Mouse (Mus musculus) embryonic fibroblast, embryonic 13.5 days (primary cell): ENCODE measurements around the gene Rab3il1. TPM values are rescaled to one million over a fixed set of nuclear protein-coding genes. Genes with fewer than 3 reads are reported as not detected.

Experiments used
- H3K27ac ChIP-seq: 2 replicates; pipeline ENCODE4 v1.5.1; 2012; ENCODE audit warnings: low read length, control low read depth, inconsistent platforms; ENCODE audit not compliant: insufficient read depth
- H3K4me1 ChIP-seq: 2 replicates; pipeline ENCODE4 v1.6.1; 2011; ENCODE audit warnings: low read length; ENCODE audit not compliant: control insufficient read depth, insufficient read depth
- H3K4me3 ChIP-seq: 2 replicates; pipeline ENCODE4 v1.5.1; 2011; ENCODE audit warnings: mild to moderate bottlenecking, control low read depth, low read length; ENCODE audit not compliant: insufficient read depth
- CTCF ChIP-seq: IDR thresholded peaks from 2 replicates; pipeline ENCODE4 v1.5.1; 2011; ENCODE audit warnings: mild to moderate bottlenecking, control low read depth, low read length, moderate library complexity, borderline replicate concordance; ENCODE audit not compliant: insufficient read depth
- POLR2A ChIP-seq: IDR thresholded peaks from 2 replicates; pipeline ENCODE4 v1.6.1; 2011; ENCODE audit warnings: low read depth, mild to moderate bottlenecking, control low read depth, low read length, moderate library complexity
- polyA plus RNA-seq: library from polyadenylated mRNA; stranded (reverse); fragments of >200 nt; gene quantifications from 2 replicates; pipeline ENCODE4 v1.2.4, GENCODE M21; 2011; ENCODE audit warnings: low read depth; ENCODE audit not compliant: missing spikeins, insufficient read length

Rab3il1 gene
- polyA plus RNA-seq, 1 experiment: 18.2 TPM

DNA sequence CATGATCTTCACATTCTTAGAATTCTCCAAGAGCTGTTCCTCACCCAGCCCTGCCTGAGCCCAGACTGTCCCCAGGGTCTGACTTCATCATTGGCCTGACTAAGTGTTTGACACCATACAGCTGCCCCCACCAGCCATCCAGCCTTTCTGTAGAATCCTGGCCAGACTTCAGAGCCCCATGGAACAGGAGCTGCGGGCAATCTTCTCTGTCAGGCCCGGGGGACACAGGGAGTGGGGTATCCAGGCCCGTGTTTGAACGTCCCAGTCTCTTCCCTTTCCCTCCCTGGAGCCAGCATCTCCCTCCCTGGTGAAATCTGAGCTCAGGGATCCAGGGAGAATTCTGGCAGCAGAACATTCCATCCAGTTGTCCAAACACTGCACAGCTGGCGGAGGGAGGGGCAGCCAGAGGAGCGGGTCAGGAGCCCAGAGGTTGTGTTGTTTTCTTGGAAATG is 11.4 kb downstream of the Rab3il1 start:
- Histone ChIP-seq H3K27ac (peak overlapping the region; percentile 96), H3K4me1 (peaks cover 10% of the 10 kb centered on the region), H3K4me3 (no peak overlapping the region)
- TF ChIP-seq POLR2A: no peak
- no peak for TF ChIP-seq CTCF

DNA sequence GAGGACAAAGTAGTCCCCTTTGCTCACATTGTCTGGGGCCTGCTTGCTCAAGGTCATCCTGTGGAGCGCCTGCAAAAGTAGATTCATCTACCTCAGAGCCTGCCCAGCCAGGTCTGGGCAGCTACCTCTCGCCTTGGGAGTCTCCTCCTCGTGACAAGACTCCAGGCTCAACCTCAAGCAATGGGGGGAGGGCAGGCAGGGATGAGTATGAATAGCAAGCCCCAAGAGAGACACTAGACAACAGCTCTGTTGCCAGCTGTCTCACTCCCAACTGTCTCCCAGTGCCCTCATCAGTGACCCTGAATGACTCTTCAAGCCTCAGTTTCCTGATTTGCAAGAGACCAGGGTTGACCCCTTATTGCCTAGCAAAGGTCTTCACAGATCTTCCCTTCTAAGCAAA is 11.9 kb downstream of the Rab3il1 start:
- H3K4me1 ChIP-seq: peaks cover 10% of the 10 kb centered on the region
- H3K27ac ChIP-seq: peak overlapping the region; percentile 96
- TF ChIP-seq CTCF (no peak), POLR2A (0 out of 2 replicates have a peak, but pooled peaks have one; percentile 7)
- H3K4me3 ChIP-seq: no peak overlapping the region

DNA sequence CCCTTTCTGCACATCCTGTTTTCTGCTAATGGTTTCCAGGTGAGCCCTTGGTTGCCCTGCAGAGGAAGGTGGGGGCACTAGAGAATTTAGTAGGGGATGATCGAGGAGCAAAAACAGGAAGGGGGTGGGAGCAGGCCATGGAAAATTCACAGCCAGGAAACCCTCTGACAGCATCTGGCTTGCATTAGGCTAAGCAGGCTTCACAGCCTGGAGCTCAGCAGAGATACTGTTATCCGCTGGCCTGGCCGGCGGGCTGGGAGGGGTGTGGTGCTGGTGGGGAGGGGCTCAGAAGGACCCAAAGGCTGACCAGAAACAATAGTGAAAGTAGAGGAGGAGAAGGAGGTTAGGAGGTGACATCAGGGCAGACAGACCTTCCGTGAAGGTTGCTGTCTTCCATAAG is 12.4 kb downstream of the Rab3il1 start:
- H3K4me1 ChIP-seq: peaks cover 14% of the 10 kb centered on the region
- no peak overlapping the region for H3K4me3 ChIP-seq
- 0 out of 2 replicates have a peak, but pooled peaks have one; percentile 23 for TF ChIP-seq POLR2A
- no peak for TF ChIP-seq CTCF
- H3K27ac ChIP-seq: peak overlapping the region; percentile 96

DNA sequence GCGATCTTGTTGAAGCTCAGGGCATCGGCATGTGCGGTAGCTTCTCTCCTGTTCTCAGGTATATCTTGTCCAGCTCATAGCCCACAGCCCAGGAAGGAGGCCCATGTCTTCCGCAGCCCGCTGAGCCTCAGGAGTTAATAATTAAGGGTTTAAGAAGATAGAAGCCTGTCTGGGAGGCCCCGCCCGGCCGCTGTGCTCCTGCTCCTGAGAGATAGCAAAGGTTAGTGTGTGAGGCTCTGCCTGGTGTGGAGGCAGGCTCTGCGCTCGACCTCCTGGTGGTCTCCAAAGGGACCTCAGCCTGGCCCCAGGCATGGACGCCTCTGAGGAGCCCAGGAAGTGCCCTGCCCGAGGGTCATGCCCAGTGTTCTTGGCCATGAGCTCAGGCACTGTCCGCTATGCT is 13.4 kb downstream of the Rab3il1 start:
- no peak overlapping the region for H3K4me3 ChIP-seq
- peaks cover 15% of the 10 kb centered on the region for H3K4me1 ChIP-seq
- TF ChIP-seq CTCF (no peak), POLR2A (no peak)
- 0 out of 2 replicates have a peak overlapping the region, but pooled peaks have one; percentile 79 for H3K27ac ChIP-seq

DNA sequence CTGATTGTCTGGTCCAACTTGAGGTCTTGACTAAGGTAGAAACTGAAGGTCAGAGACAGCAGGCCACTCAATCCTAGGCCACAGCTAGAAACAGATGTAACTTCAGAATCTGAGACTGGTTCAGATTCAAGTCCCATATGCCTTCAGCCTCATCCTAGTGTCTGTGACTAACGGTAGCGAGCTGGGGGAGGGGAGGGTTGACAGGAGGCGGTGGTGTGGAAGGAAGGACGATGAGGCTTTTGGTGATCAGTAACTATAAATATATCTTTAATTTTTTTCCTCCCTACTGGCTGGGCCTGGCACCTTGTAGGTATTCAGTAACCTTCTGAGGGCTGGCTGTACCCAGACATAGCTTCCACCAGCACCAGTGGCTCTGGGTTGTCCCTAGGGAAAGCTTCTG is 14.0 kb downstream of the Rab3il1 start:
- TF ChIP-seq POLR2A: no peak
- no peak for TF ChIP-seq CTCF
- Histone ChIP-seq H3K4me3 (no peak overlapping the region), H3K27ac (no peak overlapping the region), H3K4me1 (peaks cover 15% of the 10 kb centered on the region)

DNA sequence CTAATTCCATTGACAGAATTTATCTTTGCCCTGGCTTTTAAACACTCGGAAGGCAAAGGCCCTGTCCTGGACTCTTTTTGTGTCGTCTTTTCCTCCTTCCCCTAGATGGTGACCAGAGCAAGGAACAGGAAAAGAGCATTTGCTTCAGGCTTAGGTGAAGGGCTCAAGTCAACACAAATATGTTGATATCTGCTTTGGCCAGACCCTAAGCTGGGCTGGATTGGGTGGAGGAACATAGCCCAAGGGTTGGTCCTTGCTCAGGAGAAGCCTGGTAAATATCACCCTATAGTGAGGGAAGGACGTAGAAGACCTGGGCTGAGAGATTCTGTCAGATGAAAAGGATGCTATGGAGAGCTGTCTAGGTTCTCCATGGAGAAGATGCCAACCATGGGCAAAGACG is 14.7 kb downstream of the Rab3il1 start:
- H3K4me1 ChIP-seq: peaks cover 15% of the 10 kb centered on the region
- no peak for TF ChIP-seq CTCF
- no peak for TF ChIP-seq POLR2A

DNA sequence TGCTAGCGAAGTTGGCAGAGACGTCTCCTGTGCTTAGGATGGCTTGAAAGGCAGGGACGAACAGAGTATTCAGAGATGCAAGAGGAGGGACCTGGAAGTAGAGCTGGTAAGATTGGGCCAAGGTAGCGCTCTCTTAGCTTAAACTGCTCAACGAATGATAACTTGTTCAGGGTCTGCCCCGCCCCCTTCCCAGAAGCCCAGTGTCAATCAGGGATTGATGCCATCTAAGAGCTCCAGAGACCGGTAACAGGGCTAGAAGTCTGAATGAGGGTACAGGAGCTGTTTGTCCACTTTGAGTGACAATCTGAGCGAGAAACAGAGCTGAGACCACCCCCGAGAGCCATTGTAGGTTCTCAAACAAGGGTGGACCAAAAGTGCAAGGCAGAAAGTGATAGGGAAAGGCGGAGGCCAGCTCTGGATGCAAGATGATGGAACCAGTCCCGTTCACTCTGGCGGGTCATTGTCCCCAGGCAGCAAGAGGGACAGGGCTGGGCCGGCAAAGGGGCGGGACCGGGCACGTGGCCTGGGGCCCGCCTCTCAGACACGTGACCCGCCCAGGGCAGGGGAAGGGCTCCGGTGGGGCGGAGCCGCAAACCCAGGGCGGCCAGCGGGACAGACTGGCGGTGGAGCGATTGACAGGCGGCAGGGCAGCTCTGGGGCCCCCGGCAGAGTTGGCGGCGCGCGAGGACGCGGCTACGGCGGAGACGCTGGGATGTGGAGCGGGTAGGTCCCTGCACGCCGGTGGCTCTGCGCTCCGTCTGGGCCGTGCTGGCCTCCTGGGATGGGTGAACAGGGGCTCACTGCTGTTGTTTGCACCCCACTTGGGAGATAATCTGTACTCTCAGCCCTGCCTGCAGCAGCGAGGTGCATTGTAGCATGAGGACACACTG is 16.4 kb downstream of the Rab3il1 start:
- H3K4me3 ChIP-seq: peak overlapping the region; percentile 47
- peaks cover 12% of the 10 kb centered on the region for H3K4me1 ChIP-seq
- TF ChIP-seq POLR2A: peak; percentile 69
- no peak for TF ChIP-seq CTCF
- no peak overlapping the region for H3K27ac ChIP-seq

More for the DNA sequence above, 14.7 kb downstream of the Rab3il1 start:
- H3K27ac ChIP-seq: no peak overlapping the region
- H3K4me3 ChIP-seq: no peak overlapping the region

DNA sequence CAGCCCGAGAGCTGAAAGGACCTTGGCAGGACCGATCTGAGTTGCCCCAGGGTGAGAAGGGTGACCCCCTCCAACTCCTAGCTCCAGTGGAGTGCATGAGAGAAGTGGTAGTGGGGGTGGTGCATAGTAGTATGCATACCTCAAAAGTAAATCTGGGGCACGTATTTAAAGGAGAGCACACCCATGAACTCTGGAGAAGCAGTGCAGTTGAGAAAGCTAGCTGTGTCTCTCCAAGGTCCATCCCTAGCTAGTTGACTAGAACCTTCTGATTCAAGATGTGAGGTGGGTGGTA is 17.0 kb downstream of the Rab3il1 start:
- no peak overlapping the region for H3K27ac ChIP-seq
- TF ChIP-seq CTCF (no peak), POLR2A (no peak)
- H3K4me1 ChIP-seq: peaks cover 8% of the 10 kb centered on the region
- H3K4me3 ChIP-seq: peak overlapping the region; percentile 47

- TF ChIP-seq POLR2A (no peak), CTCF (no peak)
- Histone ChIP-seq H3K4me1 (peaks cover 5% of the 10 kb centered on the region; the same call in 1 of the 2 replicates), H3K27ac (no peak overlapping the region), H3K4me3 (peak overlapping the region; percentile 47)
Measured at GRCm38 (mm10) chr19:10019214-10019760, 17.8 kb downstream of the Rab3il1 start.

DNA sequence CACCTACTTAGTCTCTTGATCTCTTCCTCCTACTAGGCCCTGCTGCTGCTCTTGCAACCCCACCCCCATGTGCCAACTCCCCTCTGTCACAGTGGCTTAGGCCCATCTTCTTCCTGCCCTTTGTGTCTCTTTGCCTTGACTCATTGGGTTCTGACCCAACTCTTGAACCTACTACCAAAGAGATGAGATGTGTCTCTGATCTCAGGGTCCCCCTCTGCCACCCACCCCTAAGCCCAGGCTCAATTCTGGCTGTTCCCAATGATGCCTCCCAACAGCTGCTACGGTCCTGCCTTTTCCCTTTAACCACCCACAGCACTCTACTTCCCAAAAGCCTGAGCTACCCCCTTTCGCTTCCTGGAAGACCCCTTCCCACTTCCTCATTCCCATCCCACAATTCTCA is 20.5 kb downstream of the Rab3il1 start:
- Histone ChIP-seq H3K27ac (no peak overlapping the region), H3K4me1 (peaks cover 5% of the 10 kb centered on the region; the same call in 1 of the 2 replicates), H3K4me3 (no peak overlapping the region)
- TF ChIP-seq POLR2A: no peak
